Mouse (Mus musculus) MEL-GATA-1-ER (cell line): Measurements from ENCODE around the gene Dbt.
"Not testable (repeated sequence)": the region's sequence is repeated elsewhere in the genome, so short reads cannot be mapped to it uniquely, and the experiment has no call there.

Source experiments
- DNase-seq: peaks from one replicate; pipeline ENCODE4 v3.0.0-alpha.2; 2012; ENCODE audit warnings: low read depth; ENCODE audit errors: extremely low read depth

Gene Dbt

DNA sequence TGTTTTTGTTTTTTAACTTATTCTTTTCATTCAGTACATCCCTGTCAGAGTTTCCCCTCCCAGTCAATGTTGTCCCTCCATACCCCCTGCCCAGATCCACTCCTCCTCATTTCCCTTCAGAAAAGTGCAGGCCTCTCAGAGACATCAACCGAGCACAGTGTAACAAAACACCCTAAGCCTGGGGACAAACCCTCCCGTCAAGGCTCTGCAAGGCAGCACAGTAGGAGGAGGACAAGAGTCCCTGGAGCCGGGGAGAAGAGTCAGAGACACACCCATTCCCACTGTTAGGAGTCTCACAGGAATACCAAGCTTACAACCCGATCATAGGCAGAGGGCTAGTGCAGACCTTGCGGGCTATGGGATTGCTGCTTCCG, 24.3 kb downstream of the Dbt start:
- DNase-seq = no peak

DNA sequence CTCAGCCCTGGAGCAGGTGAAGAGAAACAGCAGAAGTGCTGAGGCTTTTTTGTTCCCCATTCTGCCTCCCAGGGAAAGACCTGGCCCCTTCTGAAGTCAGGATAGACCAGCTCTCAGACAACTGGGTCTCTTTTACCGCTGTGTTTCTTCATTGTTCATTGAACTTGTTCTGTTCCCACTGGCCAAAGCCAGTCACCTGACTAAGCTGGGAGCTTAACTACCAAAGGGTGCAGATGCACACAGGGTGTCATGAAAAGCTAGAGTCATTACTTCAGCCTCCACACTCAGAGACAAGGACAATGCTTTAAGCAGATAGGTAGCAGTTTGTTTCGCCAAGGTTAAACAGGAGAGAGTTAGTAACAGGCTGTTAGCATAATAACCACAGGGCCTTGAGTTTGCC, 29.2 kb downstream of the Dbt start:
- DNase-seq = no peak

DNA sequence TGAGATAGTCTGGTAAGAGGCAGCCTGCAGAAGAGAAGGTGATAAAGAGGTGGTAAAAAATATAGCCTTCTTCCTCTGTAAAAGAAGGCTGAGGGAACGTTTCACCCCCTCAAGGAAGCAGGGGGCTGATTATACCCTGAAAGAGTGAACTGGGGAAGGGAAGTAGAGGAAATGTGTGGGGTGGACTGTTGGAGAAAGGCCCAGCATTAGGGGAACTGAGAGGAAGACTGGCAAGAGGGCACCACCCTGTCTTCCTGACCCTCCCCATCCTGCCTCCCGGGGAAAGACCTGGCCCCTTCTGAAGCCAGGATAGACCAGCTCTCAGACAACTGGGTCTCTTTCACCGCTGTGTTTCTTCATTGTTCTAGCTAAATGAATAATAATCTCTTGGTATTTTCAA, 29.7 kb downstream of the Dbt start:
- DNase-seq = no peak

DNA sequence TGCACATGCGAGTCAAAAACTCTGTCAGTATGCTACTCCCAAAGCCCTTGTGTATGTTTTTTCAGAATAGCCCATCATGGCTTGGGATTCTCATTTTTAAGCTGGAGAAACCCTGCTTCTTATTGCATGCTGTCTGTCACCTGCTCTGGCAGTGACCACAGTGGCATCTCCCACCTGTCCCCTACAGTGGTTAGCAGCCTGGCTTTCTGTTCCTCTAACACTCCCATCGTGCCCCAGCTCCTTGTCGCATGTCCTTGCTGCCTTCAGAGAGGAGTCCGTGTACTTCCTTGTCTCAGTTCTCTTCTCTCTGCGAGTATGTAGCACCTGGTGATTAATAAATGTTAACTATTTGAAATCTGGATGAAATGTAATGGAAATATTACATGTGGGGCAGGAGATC, 34.6 kb downstream of the Dbt start:
- no peak for DNase-seq

DNA sequence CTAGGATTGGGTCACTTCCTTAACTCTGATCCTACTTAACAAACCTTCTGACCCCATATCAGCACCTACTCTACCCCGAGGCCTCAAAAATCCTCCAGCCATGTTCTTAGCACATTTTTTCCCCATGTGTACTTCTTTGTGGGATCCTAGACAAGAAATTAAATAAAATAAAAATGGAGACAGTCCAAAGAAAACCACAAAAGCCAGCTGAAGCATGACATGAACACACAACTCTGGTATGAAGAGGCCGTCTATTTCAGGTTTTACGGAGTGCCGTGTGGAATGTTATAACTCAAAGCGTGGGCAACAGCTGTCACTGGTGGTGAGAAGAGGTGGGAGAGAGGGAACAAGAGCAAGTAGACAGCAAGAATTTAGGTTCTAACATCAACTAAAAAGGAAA, 38.5 kb downstream of the Dbt start:
- DNase-seq = no peak

DNA sequence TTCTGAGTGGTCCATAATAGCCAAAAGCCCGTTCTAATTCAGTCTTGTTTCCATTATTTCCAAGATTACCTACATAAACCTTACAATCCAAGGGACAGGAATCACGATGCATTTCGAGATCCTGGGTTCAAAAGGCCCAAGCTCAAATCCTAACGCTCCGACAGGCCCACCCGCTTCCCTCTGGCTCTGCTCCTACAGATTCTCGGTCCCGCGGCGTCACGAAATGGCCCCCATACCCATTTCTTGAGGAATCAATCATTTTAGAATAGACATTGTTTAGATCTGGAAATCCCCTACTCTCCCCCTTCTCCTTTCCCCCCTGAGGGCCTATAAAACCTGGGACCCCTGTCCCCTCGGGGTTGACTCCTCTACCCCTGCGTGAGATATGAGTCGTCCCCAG, 48.4 kb downstream of the Dbt start:
- DNase-seq = not testable (repeated sequence)

DNA sequence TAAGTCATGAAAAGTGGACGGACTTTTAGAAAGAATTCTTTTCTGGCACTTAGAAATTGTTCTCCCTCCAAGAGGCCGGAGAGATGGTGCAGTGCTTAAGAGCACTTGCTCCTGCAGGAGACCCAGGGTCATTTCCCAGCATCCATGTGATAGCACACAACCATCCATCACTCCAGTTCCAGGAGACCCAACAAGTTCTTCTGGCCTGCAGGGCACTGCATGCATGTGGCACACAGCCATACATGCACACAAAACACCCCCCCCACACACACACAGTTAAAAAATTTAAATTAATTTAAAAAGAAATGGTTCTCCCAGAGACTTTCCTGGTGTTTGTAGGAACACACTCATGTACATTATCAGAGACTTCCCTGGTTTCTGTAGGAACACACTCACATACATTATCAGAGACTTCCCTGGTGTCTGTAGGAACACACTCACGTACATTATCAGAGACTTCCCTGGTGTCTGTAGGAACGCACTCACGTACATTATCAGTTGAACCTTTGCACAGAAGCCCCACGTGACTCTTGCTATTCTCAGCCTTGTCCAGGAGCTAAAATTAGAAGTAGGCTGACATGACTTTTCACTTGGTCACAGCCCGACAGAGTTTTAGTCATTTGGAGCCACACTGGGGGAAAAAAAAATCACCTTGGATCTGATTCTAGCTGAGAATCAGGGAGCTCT, 49.7 kb downstream of the Dbt start, which contains the start of gene Lrrc39:
Lrrc39 (plus strand) TSS at position 566 of the 687 bp plus-strand sequence.
- DNase-seq = peak; percentile 85

DNA sequence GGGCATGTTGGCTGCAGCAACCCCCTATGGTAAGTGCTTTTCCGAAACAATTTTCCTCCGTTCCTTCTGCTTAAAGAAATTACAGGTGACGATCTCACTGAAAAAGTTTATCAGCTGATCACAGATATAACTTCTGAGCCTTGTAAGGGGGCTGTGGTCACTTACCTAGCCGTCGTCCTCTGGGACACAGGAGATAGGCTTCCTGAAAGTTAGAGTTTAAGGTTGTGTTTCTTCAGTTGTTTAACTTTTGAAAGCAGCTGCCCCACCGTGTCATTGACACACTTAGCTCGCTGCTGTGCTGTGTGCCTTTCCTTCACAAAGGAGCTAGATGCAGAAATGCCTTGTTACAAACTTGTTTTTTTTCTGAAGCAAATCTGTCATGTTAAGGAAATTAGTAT, 50.2 kb downstream of the Dbt start:
- DNase-seq = no peak

DNA sequence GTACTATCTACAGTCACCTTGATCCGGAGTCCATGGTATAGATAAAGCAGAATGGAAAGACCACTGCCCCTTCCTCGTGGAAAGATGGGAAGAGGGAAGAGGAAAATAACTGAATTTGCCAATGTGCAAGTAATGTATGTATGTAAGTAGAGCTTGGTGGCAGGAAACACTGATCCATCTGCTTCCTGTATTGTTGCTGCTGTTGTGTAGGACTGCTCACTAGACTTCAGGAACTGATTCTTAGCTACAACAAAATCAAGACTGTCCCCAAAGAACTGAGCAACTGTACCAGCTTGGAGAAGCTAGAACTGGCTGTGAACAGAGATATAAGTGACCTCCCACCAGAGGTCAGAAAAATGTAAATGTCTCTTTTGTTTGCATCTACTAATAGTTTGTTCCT, 57.8 kb downstream of the Dbt start:
- no peak for DNase-seq

DNA sequence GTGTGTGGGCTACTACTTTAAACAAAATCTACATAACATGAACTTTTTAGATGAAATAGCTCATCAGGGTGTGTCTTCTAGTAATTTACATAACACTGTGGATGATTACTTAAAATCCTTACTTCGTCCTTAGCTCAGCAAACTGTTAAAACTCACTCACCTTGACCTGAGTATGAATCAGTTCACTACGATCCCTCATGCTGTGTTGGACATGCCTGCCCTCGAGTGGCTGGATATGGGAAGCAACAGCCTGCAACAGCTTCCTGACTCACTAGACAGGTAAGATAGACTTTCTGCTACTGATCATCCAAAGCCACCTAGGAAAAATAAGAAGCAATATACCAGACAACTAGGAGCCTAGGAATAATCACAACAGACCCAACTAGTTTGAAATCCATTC, 64.4 kb downstream of the Dbt start:
- no peak for DNase-seq

DNA sequence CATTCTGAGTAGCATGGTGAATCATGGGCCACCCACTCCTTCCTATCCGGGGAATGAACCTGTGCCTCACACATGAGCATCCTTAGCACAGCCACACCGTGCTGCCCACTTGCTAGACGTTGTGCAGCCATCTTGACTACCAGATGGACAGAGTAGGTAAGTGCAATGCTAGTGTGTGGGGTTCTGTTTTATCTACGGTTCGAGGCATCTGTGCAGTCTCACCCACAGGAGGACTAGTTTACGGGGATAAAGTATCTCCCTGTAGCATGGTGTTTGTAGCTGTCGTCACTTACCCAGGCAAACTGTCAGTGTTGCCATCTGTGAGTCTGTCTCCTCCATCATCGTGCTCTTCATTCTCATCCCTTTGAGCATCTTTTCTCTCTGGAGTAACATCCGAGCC, 69.3 kb downstream of the Dbt start:
- no peak for DNase-seq

DNA sequence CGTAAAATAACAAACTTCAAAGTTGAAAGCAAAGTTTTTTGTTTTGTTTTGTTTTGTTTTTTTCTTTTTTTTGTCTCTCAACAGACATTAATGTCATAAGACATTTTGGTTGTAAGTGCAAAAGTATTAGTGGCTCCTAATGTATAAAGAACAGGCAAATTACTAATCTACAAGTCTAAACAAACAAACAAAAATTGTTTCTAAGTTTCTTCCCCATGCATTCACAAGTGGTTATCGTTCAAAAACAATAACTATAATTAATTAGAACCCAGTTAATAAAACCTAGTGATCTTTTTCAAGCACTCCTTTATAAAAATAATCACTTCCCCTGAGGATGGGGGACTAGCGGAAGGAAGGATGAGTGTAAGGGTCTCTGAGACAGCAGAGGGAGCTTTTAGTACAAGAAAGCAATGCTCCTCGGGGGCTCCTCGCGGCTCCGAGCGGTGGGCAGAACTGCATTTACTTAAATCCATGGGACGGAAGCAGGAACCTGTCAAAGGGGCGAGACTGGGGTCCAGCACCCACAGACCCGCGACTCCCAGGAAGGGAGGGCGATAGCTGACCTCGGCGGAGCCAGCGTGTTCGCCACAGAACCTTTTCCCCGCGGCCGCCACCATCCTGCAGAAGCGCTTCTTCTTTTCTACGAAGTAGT, 81.3 kb downstream of the Dbt start:
- peak; percentile 70 for DNase-seq

DNA sequence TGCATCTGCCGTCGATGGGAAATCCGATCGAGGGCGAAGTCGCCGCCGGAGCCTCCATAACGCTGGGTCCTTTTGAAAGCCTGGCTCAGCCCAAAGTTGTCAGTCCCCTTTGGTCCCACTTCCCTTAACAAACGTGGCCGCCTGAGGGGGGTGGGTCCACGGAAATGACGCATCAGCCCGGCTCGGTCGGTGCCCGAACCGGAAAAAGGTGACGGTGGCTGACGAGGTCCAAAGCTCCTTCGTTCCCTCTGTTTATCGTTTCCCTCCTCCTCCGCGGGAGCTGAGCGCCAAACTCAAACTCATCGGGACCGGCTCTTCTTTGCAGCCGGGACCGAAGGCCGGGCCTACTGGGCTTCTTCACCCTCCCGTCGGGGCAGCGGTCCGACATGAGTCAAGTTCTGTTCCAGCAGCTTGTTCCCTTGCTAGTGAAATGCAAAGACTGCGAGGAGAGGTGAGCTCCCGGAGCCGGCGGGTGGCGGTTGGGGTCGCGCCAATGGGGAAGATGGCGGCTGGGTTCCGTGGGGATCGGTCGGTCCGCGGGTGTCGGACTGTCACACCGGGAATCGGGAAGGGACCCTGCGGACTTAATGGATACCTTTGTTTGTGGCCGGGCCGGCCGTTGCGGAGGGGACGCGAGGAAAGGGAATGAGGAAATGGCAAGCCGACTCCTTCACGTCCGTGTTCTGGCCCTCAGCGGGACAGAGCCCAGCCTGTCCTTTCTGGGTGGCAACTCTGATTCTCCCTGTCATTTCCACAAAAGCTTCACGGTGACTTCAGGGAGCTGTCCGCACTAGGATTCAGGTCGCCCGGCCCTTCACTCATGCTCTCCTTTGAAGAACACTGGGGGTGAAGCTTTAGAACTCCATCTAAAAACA, 82.1 kb downstream of the Dbt start, which contains the start of gene Sass6:
Sass6 (plus strand) TSS at position 255 of the 875 bp plus-strand sequence.
- DNase-seq = peak; percentile 96

DNA sequence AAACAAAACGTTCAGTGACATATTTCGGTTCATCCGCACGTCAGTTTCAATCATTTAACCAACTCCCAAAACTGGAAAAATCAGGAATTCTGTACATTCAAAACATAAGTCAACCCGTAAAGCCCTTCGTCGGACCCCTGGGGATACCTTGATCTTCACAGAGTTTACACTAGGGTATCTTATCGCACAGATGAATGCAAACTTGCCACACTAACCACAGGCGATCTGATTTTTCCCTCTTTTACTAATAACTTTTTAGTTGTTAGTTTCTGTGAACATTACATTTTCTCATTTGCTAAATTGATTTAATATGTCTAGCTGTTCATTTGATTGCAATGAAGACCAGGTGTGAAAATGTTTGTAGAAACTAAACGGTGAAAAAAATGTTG, 82.7 kb downstream of the Dbt start:
- DNase-seq = no peak
